Mouse (Mus musculus) lung, embryonic 16.5 days (tissue): ENCODE data around the gene Abcg1. TPM values are rescaled to one million over a fixed set of nuclear protein-coding genes. Genes with fewer than 3 reads are reported as not detected.

Experiments used
- ATAC-seq: fragments of 200-750 bp; cut with Nextera tagmentation; 2 replicates; pipeline ENCODE4 v1.8.0; 2017; ENCODE audit warnings: low read depth, mild to moderate bottlenecking, moderate library complexity
- H3K27ac ChIP-seq: fragments of 300-500 bp; sonication (generic); 2 replicates; pipeline ENCODE4 v1.5.1; 2014; ENCODE audit warnings: mild to moderate bottlenecking, control low read depth, low read length
- H3K27me3 ChIP-seq: fragments of 300-500 bp; sonication (generic); 2 replicates; pipeline ENCODE4 v1.6.1; 2014; ENCODE audit warnings: low read depth, low read length, mixed read lengths; ENCODE audit not compliant: control insufficient read depth, insufficient read depth
- H3K36me3 ChIP-seq: fragments of 300-500 bp; sonication (generic); 2 replicates; pipeline ENCODE4 v1.6.1; 2014; ENCODE audit warnings: low read length; ENCODE audit not compliant: control insufficient read depth, insufficient read depth
- H3K4me1 ChIP-seq: fragments of 300-500 bp; sonication (generic); replicated peaks from 2 replicates; pipeline ENCODE4 v1.6.1; 2014; ENCODE audit warnings: low read length, mixed read lengths; ENCODE audit not compliant: control insufficient read depth, insufficient read depth
- H3K4me2 ChIP-seq: fragments of 300-500 bp; sonication (generic); 2 replicates; pipeline ENCODE4 v1.6.1; 2014; ENCODE audit warnings: low read depth, low read length, control low read depth
- H3K4me3 ChIP-seq: fragments of 300-500 bp; sonication (generic); 2 replicates; pipeline ENCODE4 v1.5.1; 2014; ENCODE audit warnings: mild to moderate bottlenecking, low read length, control low read depth
- H3K9ac ChIP-seq: fragments of 300-500 bp; sonication (generic); 2 replicates; pipeline ENCODE4 v1.6.1; 2014; ENCODE audit warnings: low read length, control low read depth
- H3K9me3 ChIP-seq: fragments of 300-500 bp; sonication (generic); 2 replicates; pipeline ENCODE4 v1.6.1; 2016; ENCODE audit warnings: low read length; ENCODE audit not compliant: control insufficient read depth
- WGBS: fragments of 180-500 bp; shearing (Covaris S2); extraction: QIAGEN DNeasy Blood & Tissue Kit; methylation state at CpG from one replicate; pipeline ENCODE4 v1.1.7; 2014; 5-methylcytosine and 5-hydroxymethylcytosine counted together
- polyA plus RNA-seq: library from polyadenylated mRNA; unstranded; fragments of >200 nt; fragmentation: Nextera tagmentation; extraction: Ambion mirVana; gene quantifications from 2 replicates; pipeline ENCODE4 v1.2.1, GENCODE M21; 2015

Abcg1 gene
- polyA plus RNA-seq, 1 experiment from 2014 or later: 12.9 TPM

DNA sequence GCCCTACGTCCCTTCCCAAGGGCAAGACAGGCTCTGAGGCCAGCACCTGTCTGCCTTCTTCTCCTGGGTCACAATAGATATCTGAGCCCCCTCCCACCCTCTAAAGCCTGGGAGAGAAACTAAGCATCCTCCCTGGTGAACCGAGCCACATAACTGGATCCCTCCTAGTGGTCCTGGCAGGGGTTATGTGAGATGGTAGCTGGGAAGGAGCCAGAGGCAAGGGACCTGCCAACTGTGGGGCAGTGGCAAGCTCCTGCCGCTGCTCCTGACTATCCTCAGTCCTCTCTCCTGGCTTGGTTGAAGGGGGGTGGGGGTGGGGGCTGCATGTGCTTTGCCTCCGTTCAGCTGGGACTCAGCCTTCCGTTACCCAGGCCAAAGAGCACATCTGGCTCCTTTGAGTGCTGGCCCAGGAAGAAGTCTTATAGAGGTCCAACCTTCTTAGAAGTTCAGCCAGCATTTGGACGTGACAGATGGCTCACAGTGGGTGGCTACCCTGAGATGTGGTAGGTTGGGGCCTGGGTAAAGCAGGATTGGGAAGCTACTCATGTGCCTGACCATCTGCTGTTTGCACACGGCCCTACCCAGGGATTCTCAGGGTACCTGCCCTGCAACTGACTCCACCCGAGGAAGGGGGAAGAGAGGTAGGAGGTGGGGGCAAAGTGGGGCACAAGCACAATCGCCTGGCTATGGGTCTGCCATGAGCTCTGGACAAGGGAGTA is 68.2 kb downstream of the Abcg1 start:
- ATAC-seq: 0 out of 2 replicates have a peak, but pooled peaks have one; percentile 20
- 29% methylated on average over 9 of the region's 9 CpGs for WGBS

DNA sequence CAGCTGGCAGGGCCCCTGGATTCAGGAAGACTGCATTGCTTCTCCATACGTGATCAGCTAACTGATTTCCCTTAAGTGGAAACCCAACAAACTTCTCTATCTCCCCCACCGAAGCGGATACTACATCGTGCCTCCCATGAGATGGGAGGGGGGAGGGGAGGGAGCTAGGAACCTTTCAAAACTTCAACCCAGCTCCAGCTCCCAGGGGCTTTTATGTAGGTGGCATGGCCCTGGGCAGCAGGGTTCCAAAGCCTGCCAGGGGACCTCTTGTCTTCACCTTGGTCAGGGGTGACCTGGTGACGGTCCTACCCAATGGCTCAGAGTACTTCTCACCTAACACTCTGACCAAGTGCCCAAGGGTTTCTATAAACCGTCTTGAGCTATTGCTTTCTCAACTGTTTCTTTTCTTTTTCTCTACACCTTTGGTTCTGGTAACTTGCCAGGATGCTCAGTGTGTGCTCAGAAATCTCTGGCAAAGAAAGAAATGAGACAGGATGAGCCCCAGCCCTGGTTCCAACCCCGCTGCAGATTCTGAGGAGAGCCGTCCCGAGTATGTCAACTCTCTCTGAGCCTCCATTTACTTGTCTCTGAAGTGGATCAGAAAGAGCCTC is 71.3 kb downstream of the Abcg1 start:
- no peak overlapping the region for H3K9ac ChIP-seq
- no peaks in the 10 kb centered on the region for H3K4me1 ChIP-seq
- 61% methylated on average over 9 of the region's 9 CpGs for WGBS
- H3K27ac ChIP-seq: no peak overlapping the region
- H3K9me3 ChIP-seq: no peaks in the 10 kb centered on the region
- ATAC-seq: no peak
- H3K36me3 ChIP-seq: no peaks in the 10 kb centered on the region
- H3K4me2 ChIP-seq: no peak overlapping the region
- H3K27me3 ChIP-seq: no peaks in the 10 kb centered on the region
- H3K4me3 ChIP-seq: no peak overlapping the region

More for the DNA sequence above, 68.2 kb downstream of the Abcg1 start:
- Histone ChIP-seq H3K27ac (no peak overlapping the region), H3K4me2 (no peak overlapping the region), H3K27me3 (no peaks in the 10 kb centered on the region), H3K9me3 (no peaks in the 10 kb centered on the region), H3K36me3 (no peaks in the 10 kb centered on the region), H3K9ac (no peak overlapping the region), H3K4me3 (no peak overlapping the region), H3K4me1 (no peaks in the 10 kb centered on the region)

DNA sequence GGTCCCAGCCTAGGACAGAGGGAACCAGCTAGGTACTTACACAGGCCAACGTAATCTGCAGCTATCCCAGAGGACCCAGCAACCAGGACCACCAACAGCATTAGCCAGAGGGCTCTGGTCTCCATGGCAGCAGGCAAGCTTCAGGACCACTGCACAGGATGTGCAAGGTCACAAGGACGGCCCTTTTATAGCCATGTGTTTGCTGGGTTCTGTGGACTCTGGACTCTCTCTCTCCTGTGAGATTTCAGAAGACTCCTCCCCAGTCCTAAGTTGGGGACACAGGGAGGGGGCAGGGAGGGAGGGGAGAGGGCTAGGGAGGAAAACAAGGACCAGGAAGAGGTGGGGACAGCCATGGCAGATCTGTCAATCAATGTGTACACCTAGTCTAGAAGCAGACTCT is 72.0 kb downstream of the Abcg1 start, which contains the start of gene Tff3:
Tff3 (minus strand) TSS at position 195 of the 400 bp plus-strand sequence.
- H3K4me2 ChIP-seq: no peak within 1 kb of the TSS
- ATAC-seq: no peak
- no peak within 1 kb of the TSS for H3K9ac ChIP-seq
- H3K27me3 ChIP-seq: no peaks in the 10 kb centered on the region
- H3K9me3 ChIP-seq: no peaks in the 10 kb centered on the region
- H3K4me3 ChIP-seq: no peak within 1 kb of the TSS
- H3K4me1 ChIP-seq: no peaks in the 10 kb centered on the region
- H3K27ac ChIP-seq: no peak within 1 kb of the TSS
- WGBS: 23% methylated on average over 2 of the region's 2 CpGs
- H3K36me3 ChIP-seq: no peaks in the 10 kb centered on the region

DNA sequence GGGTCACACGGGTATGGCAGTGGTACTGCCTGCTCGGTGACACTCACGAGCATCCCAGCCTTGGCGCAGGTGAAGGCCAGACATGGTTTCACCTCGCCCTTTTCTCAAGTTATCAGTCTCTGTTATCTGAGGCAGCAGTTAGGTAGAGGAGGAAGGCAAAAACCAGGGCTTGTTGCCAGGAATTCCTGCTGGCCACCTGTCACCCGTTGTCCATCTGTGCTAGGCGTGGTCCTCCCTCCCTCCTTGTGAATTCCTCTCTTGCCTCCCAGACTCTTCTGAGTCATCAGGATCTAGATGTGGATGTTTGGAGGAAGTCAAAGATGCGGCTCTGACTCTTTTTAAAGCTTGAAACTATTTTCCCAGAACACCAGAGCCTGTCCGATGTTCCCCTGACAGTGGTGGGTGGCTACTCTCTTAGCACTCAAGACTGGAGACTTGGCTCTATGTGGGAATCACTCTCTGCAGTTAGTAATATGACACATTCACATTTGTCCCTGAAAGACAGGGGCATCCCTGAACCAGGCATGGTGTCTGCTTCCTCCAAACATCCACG is 73.9 kb downstream of the Abcg1 start:
- Histone ChIP-seq H3K27ac (no peak overlapping the region), H3K4me1 (no peaks in the 10 kb centered on the region), H3K9ac (no peak overlapping the region), H3K27me3 (no peaks in the 10 kb centered on the region), H3K36me3 (no peaks in the 10 kb centered on the region), H3K4me2 (no peak overlapping the region), H3K9me3 (no peaks in the 10 kb centered on the region), H3K4me3 (no peak overlapping the region)
- no peak for ATAC-seq
- 62% methylated on average over 10 of the region's 10 CpGs for WGBS

DNA sequence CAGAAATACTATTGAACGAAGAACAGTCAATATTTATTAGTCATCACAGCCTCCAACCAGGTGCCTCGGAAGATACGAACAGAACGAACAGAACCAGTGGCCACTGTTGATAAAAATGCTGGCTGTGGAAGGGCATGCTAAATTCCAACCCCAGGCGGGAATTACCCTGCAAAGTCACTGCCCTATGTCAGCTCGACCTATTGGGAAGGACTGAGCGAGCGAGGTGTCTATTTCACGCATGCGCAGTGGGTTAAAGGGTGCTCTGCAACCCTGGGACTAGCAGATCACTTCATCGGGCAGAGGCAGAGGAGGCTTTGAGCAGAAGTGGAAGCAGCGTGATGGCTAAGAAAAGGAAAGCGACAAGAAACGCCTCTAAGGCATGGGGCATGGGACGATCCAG is 76.3 kb downstream of the Abcg1 start:
- Histone ChIP-seq H3K4me3 (no peak overlapping the region), H3K4me2 (no peak overlapping the region), H3K9ac (no peak overlapping the region), H3K27ac (no peak overlapping the region), H3K4me1 (no peaks in the 10 kb centered on the region), H3K36me3 (no peaks in the 10 kb centered on the region), H3K9me3 (no peaks in the 10 kb centered on the region), H3K27me3 (no peaks in the 10 kb centered on the region)
- WGBS: 55% methylated on average over 15 of the region's 15 CpGs
- ATAC-seq: no peak

DNA sequence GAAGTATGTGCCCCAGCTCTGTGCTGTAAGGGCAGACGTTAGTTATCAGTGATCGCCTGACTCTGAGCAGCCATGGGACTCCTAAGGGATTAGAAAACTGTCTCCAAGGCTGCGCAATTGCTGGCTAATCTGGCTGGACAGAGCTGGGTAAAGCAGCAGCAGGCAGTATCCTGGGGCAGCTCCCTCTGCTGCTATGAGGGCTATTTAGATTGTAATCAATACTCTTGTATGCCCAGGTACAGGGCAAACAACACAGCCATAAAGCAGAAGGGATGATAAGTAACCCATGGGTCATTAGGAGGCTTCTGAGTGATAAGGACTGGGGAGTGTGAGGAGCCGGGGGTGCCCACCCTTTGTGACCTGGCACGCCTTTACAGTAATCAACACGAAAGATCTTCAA is 77.4 kb downstream of the Abcg1 start:
- no peak overlapping the region for H3K4me2 ChIP-seq
- H3K36me3 ChIP-seq: no peaks in the 10 kb centered on the region
- no peaks in the 10 kb centered on the region for H3K27me3 ChIP-seq
- H3K9me3 ChIP-seq: no peaks in the 10 kb centered on the region
- no peaks in the 10 kb centered on the region for H3K4me1 ChIP-seq
- H3K9ac ChIP-seq: no peak overlapping the region
- H3K4me3 ChIP-seq: no peak overlapping the region
- no peak overlapping the region for H3K27ac ChIP-seq
- 69% methylated on average over 6 of the region's 6 CpGs for WGBS
- no peak for ATAC-seq

DNA sequence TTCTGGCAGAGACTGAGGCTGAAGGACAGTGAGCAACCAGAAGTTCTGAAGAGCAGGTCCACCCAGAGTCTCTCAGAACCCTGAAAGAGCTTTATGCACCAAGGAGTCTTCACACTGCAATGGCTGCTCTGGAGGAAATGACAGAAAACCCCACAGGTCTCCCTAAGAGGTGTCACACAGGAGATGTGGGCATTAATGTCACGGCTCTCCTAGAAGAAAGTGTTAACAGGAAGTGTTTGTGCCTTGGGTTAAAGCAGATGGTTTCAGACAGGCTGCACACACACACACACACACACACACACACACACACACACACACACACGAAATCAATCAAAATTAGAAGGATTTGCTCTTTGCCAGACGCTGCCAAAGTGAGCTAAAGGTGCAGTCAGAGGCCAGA is 78.8 kb downstream of the Abcg1 start:
- no peak overlapping the region for H3K9ac ChIP-seq
- WGBS: 45% methylated on average over 3 of the region's 3 CpGs
- H3K4me3 ChIP-seq: no peak overlapping the region
- H3K9me3 ChIP-seq: no peaks in the 10 kb centered on the region
- H3K27me3 ChIP-seq: no peaks in the 10 kb centered on the region
- no peaks in the 10 kb centered on the region for H3K4me1 ChIP-seq
- no peak for ATAC-seq
- H3K4me2 ChIP-seq: no peak overlapping the region
- no peaks in the 10 kb centered on the region for H3K36me3 ChIP-seq
- no peak overlapping the region for H3K27ac ChIP-seq

DNA sequence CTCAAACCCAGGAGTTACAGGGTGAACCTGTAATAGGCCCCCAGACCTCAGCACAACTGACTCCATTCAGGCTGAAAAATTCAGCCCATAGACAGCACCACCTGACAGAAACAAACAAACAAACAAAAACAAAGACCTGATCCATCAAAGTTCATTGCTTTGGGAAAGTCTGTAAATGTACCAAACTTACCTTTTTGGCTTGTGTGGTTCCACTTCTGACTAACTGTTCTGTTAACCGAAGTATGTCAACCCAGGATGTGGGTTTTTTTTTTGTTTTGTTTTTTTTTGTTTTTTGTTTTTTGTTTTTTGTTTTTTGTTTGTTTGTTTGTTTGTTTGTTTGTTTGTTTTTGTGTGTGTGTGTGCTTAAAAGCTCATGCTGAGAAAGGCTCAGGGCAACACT is 79.3 kb downstream of the Abcg1 start:
- Histone ChIP-seq H3K36me3 (no peaks in the 10 kb centered on the region), H3K4me2 (no peak overlapping the region), H3K4me1 (no peaks in the 10 kb centered on the region), H3K4me3 (no peak overlapping the region), H3K27ac (no peak overlapping the region), H3K9me3 (no peaks in the 10 kb centered on the region), H3K9ac (no peak overlapping the region), H3K27me3 (no peaks in the 10 kb centered on the region)
- no peak for ATAC-seq
- 79% methylated on average over 1 of the region's 1 CpGs for WGBS

DNA sequence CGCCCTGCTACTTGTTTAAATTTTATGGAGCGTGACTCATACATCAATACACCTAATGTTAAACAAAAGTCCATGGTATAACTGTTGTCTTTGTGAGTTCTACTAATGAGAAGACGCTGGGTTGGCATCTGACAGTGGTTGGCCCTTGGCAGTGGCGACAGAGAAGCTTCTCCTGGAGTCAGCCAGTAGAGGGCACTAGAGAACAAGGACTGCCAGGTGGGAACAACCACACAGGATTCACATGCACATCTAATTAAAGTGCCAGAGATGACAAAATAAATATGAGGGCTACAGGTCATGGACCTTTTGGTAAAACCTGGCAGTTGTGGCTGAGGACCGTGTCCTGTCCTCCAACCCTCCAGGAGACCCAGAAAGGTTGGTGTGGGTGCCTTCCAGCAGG is 80.9 kb downstream of the Abcg1 start:
- H3K36me3 ChIP-seq: no peaks in the 10 kb centered on the region
- ATAC-seq: peak; percentile 26; the same call in 1 of the 2 replicates
- H3K4me2 ChIP-seq: no peak overlapping the region
- H3K4me1 ChIP-seq: no peaks in the 10 kb centered on the region
- no peak overlapping the region for H3K9ac ChIP-seq
- no peaks in the 10 kb centered on the region for H3K9me3 ChIP-seq
- WGBS: 16% methylated on average over 5 of the region's 5 CpGs
- no peak overlapping the region for H3K4me3 ChIP-seq
- no peak overlapping the region for H3K27ac ChIP-seq
- H3K27me3 ChIP-seq: no peaks in the 10 kb centered on the region
